Mouse (Mus musculus): ENCODE measurements around the gene Slc22a5.
A peak's percentile ranks its signal among the peaks of the same experiment; 100 is the strongest.
"Not testable (repeated sequence)": the region's sequence is repeated elsewhere in the genome, so short reads cannot be mapped to it uniquely, and the experiment has no call there.

The Slc22a5 gene

DNA sequence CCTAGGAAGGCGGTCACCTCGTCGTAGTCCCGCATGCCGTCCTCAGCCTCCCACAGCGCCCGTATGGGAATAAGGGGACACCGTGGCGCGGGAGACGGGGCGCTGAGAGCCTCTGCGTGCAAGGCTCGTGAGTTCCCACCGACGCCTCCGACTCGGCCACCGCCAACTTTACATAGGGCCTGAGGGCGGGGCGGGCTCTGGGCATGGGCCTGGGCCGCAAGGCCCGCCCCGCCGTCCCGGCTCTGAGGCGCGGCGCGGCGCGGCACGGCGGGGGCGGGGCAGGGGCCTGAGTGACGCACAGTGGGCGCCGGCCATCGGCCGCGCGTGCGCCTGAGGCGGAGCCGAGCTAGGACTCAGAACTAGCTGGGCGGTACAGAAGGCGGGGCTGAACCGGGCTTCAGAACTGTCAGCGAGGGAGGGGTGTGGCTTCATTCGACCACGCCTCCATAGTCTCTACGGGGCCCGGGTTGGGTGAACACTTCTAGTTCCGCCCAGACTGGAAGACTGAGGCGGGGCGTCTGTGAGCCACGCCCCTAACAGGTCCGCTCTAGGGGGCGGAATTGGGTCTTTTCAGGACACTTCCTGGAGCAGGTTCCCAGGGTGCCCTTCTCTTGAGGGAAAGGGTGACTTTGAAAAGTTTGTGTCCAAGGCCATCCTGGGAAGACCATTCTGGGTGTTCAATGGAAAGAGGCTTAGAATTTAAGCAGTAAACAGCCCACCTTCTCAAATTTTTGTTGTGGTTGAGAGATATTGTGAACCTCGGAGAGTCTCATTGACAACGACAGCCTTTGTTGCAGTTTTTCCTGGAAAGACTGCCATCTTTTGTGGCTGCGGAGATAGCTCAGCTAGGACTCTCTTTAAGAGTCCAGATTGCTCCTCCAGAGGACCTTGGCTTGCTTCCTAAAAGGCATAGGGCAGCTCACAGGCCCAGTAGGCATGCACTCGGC, at the start of gene Slc22a5:
Gene Slc22a5, minus strand, starts transcription at position 156 of the 947 bp plus-strand sequence.
- peak; percentile 99 for DNase-seq (ENCODE audit: low spot score in 2 of 2)

DNA sequence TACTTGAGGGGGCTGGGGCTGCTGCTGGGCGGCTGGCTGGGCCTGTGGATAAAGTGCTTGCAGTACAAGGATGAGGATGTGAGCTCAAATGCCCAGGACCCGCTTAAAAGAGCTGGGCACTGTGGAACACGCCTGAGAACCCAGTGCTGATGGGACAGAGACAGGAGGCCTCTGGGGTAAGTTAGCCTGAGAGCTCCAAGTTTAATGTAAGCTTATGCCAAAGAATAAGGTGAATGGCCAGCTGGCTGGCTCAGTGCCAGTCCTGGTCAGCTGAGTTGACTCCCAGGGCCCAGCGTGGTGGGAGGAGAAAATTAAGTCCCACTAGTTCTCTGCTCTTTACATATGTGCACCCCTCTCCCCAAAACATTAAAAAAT, 40.5 kb upstream of the Slc22a5 start:
- DNase-seq (ENCODE audit: low spot score in 2 of 2), result not testable (repeated sequence)

DNA sequence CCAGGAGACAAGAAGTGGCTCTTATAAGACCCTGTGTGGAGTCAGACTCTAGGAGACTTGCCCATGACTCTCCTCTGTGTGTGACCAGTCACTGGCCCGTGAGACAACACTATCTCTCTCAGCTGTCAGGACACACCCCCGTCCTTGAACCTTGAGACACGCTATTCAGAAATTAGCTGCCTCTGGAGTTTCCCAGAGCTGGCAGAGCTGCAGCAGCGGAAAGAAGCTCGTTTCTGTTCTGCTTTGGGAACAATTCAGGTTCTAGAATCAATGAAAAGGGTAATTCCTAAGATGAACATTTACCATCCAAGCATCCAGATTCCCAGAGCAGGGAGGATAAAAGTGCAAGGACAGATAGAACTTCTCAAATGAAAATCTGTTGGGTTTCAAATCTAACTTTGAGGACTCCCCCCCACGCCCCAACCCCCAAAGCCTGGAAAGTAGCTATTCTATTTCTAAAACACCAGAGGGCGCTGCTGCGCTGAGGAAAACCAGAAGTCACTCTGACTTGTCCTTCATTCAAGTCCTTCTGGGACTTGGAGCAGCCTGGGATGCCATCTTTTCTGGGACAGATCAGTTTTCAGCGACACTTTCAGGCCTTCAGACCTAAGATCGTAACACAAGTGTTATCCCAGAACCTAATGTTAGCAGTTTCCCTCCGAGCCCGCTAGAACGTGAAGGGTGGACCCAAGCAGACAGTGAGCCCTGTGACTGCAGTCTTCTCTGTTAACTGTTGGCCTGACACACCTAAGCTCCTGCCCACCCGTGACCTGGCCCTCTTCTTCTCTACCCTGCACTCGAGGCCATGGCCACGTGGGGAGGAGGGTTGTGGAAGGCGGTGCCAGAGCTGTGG, 39.9 kb upstream of the Slc22a5 start:
- DNase-seq (ENCODE audit: low spot score in 2 of 2), result peak; percentile 8 to 11

DNA sequence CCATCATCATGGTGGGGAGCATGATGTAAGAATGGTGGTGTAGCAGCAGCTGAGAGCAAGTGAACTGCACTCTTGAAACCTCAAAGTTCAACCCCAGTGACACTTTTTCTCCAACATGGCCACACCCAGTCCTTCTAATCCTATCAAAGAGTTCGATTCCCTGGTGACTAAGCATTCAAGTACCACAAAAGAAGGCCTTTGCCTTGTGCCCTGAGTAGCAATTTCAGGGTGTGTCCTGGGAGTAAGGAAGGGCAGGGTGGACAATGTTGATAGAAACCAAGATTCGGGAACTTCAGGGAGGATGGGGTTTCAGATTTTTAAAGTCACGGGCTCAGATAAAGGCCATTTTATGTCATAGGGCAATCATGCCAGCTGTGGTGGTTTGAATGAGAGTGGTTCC, 38.3 kb upstream of the Slc22a5 start:
- no peak for DNase-seq (ENCODE audit: low spot score in 2 of 2)

DNA sequence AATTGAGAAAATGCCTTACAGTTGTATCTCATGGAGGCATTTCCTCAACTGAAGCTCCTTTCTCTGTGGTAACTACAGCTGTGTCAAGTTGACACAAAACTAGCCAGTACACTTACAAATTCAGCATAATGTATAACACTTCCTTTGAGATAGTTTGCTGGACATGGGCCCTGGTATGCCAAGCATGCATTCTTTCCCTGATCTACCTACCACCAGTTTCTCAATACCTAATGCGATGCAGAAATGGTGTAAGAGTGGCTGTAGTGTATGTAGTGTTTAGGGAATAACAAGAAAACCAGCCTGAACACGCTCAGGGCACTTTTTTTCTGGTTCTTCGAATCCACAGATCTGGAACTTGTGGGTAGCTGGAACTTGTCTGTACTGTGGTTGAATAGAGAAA, 37.1 kb upstream of the Slc22a5 start:
- no peak for DNase-seq (ENCODE audit: low spot score in 2 of 2)

DNA sequence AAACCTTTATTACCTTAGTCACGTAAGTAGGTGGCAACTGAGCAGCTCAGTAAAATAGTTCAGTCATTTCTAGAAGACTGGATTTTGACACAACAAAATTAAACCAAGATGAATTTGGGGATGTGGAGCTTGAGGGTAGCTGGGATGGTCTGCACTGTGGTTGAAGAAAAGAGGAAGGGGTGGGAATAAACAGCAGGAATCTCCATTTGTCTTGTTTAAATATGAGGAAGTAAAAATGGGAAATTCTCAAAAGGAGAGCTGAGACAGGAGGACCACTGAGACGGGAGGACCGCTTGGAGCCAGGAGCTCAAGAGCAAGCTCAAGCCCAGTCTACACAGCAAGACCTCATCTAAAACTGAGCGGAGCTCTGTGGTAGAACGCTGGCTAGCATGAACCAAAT, 34.8 kb upstream of the Slc22a5 start:
- no peak for DNase-seq (ENCODE audit: low spot score in 2 of 2)

DNA sequence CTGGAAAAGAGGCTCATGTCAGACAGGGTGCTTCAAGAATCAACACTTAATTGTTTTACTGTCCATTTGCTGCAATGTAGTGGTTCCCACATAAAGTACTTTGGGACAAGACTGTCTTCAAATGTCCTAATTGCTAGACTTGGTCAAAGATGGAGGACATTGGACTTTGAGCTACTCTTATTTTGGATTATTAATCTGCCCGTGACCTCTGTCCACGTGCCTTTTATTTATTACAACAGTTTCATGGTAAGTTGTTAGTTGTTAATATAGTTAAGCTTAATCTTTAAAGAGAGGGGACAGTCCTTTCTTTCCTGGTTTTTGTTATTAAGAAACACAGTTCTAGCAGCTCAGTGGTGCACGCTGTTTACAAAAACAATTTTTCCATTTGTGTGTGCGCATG, 27.4 kb upstream of the Slc22a5 start:
- no peak for DNase-seq (ENCODE audit: low spot score in 2 of 2)

DNA sequence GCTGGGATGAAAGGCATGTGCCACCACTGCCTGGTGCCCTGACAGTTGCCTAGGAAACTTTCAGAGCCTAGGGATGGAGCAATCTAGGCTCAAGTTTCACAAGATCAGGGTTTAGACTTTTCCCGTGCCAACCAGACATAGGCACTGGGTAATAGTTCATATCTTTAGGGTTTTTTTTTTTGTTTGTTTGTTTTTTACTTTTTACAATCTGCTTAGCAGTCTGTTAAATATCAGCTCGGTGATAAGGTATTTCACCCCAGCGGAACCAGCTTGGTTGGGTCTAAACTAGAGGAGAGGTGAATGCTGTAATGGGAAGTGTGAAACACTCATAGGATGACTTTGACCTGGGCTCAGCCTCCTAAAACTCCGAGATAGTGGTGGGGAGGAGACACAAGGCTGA, 19.6 kb upstream of the Slc22a5 start:
- no peak for DNase-seq (ENCODE audit: low spot score in 2 of 2)

DNA sequence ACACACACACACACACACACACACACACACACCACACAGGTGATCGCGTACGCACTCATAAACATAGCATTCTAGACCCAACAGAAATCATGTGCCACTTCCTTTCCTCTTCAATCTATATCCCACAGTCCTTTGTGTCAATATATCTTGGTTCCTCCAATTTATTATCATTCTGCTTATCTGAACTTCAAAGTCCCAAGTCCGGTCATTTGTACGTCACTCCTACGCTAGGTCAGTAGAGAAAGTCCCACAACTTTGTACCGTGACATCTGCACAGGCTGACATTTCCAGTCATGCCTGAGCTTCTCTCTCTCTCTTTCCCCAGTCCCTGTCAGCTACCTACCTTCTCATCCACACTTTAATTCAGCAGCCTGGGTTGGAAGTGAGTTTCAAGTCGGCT, 17.2 kb upstream of the Slc22a5 start:
- no peak for DNase-seq (ENCODE audit: low spot score in 2 of 2)

DNA sequence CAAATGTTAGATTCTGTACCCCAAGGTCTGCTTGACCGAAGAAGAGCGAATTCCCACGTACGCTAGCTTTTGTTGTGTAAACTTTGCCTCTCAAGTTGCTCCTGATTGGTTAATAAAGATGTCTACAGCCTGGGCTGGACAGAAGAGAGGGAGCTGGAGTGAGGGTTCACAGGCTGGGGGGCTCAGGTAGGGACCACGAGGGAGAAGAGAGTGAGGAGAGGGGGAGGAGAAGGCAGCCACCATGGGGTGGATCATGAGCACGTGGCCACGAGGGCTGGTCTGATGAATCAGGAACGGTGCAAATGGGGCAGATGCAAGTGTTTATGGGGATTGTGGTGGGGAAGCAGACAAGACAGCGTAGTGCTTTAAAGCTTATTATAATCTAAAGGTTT, 13.1 kb upstream of the Slc22a5 start:
- DNase-seq (ENCODE audit: low spot score in 2 of 2), result no peak

DNA sequence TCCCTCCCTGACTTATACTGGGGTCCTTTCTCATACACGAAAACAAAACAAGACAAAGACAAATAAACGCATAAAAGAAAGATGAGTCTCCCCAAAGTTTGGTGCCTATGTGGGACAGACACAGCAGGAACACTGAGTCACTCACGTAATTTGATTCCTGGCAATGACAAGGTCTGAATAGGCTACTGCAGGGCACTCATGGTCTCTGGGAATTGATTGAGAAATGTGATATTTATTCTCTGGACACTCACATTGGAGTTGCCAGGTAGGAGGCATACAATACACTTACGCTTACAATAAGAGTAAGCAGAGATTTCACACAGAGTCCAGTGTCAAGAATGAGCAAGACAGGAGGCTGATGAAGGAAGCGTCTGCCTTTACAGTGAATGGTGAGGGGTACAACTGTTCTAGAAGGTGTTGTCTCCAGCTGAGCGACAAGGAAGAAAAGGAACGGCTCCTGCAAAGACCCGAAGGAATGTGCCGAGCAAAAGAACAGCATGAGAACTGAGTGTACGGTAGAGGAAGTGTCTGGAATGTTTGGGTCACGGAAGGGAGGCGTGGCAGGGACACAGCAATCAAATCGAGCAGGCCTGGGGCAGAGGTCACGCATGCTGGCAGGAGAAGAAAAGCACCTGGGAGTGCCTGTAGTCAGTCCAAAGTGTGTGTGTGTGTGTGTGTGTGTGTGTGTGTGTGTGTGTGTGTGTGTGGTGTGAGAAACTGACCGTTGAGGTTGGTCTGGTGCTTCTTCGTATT, 12.5 kb upstream of the Slc22a5 start:
- no peak for DNase-seq (ENCODE audit: low spot score in 2 of 2)

DNA sequence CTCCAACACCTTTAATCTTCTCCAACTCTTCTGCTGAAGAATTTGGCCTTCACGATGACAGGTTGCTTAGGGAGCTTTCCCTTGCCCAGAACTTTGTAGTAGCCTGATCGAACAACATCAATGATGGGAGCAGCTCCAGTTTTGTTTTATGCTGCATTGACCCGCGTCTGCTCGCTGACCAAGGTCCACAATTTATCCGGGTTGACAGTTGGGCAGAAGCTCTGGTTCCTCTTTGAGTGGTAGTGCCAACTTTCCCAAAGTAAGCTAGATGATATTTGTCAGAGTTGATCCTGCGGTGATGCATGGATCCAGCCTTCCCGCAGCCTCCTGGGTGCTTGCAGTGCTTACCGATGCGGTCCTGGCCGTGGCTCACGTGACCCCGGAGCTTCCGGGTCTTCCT, 11.3 kb upstream of the Slc22a5 start:
- no peak for DNase-seq (ENCODE audit: low spot score in 2 of 2)

DNA sequence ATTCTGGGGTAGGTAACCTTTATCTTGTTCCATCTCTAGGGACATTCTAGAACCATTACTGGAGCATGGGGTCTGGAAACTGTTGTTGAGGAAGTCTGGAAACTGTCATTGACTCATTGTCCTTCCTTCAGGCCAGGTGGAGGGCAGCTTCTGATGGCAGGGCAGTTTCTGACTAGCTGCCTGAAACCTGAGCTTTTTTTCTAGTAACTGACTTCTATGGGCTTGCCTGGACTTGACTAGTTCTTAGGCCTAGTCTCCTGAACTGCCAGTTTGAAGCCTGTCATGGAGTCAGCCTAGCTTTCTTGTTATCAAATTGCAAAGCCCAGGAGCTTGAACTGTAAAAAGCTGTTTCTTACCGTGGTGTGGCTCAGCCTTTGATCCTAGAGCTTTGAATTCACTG, 9.5 kb upstream of the Slc22a5 start:
- DNase-seq (ENCODE audit: low spot score in 2 of 2), result no peak

DNA sequence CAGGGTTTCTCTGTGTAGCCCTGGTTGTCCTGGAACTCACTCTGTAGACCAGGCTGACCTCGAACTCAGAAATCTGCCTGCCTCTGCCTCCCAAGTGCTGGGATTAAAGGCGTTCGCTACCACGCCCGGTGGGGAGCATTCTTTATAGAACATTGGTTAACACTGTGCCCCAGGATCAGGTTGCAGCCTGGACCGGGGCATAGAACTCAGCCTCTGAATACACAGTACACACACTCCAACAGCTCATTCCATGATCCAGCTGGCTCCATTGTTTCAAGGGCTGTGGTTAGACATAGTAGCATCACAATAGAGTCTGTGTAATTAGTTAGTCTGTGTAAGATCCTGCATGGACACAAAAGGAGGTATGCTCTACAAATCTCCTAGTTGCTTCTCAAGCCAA, 8.5 kb upstream of the Slc22a5 start:
- DNase-seq (ENCODE audit: low spot score in 2 of 2), result no peak

DNA sequence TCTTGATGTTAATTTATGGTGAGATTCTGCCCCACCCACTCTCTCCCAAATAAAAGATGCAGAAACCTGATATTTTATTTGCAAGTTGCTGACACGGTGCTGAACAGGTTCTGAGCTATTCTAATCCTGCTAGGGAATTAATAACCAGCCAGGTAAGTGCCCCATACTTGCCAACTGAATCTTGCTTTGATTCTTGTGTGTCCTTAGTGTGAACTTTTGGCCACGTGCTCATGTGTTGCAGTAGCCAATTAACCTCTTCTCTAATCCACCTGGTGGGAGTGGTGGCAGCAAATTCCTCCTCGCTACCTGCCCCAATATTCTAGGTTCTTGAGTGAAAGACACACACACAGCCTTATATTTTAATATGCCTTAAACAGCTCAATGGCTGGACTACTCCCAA, 7.5 kb upstream of the Slc22a5 start:
- no peak for DNase-seq (ENCODE audit: low spot score in 2 of 2)

DNA sequence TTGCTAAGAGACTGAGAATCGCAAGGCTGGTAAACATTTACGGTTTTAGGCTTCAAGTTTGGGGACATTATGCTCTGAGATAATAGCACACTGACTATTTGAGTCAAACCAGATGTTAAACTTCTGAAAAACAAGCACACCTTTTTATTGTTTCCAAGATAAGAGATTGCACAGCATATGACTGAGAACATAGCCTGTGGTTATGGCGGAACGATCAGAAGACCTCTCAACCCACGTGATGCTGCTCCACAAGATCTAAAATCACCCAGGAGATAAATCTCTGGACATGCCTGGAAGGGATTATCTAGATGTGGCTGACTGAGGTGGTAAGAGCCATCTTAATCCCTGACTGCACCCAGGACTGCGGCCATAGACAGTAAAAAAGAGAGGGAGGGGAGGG, 5.5 kb upstream of the Slc22a5 start:
- no peak for DNase-seq (ENCODE audit: low spot score in 2 of 2)

DNA sequence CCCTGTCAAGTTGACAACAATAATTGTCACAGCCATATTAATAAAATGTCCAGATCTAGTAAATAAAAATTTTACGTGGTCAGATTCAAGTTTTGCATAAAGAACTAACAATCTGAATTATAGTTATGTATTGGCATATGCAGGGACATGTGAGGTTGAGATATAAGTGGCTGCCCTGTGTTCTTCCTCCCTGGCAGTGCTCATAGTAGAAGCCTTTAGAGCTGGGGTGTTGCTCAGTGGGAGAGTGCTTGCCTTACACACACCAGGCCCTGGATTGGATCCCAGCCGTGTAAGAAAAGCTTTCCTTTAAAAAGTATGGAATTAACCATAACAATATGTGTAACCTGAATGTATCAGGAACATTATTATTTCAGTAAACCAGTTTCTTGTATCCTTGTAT, 2.0 kb upstream of the Slc22a5 start:
- no peak for DNase-seq (ENCODE audit: low spot score in 2 of 2)

DNA sequence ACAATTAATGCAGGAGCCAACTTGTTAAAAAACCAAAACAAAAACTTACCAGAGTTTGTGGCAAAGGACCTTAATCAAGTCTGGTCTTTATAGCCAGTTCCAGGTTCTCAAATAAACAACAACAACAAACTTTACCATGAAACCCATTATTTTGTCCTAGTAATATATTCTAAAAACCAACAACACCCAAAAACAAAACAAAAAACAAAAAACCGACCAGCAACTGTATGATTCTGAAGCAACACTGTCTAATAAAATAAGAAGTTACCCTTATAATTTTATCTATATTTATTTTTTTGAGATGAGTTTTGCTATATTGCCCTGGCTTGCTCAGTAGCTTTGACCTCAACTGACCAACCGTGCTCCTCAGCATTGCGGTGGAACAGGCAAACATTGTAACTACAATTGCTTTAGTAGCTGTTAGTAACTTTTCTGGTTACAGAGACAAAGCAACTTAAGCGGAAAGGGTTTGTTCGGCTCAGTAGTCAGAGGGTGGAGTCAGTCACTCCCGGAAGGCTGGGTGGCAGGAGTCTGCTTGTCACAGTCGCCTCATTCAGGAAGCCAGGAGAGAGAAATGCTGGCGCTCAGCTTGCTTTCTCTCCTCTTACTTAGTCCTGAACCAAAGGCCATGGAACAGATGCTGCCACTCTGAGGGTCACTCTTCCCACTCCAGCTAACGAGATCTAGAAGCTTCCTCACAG, 1.4 kb upstream of the Slc22a5 start:
- DNase-seq (ENCODE audit: low spot score in 2 of 2), result peak; percentile 62 to 68

DNA sequence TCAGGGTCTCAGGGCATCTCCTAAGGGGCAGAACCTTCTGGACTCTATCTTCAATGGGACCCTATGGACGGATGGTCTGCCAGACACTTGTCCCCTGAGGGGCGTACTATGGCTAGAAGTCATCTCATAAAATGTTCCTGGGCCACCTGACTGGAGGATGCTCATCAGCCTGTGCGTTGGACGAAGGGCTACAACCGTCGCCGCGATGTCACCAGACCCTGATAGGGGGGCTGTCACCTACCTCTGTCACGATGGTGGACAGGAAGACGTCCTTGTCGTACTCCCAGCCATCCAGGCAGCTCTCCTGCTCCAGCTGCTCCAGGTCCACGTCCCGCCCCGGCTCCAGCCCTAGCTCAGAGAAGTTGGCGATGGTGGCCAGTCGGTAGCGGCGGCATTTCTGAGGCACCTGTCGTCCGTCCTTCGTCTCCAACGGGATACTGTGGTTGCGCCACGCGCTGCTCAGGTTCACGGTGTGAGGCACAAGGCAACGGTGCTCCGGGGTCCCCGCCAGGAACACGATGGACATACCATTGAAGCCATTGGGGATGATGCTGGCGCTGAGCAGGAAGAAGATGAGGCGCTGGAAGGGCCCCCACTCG, 455 bp downstream of the Slc22a5 start:
- peak in 1 of 2 experiments; percentile 2 for DNase-seq (ENCODE audit: low spot score in 2 of 2)

DNA sequence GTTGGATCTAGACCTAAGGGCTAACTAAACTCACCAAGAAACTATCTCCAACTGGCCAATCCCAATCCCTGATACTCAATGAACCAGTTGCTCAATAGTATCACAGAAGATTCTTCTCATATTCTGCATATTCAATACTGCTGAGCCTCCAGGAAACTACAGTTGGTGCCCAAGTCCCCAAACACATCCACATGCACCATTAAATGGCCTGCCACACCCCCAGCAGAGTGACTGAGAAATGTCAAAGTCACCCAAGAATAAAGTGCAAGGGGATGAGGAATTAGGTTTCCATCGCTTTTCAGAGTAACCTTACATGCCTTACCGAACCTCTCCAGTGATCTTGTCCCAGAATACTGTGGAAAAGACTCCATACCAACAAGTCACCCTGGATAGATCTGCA, 1.2 kb downstream of the Slc22a5 start:
- no peak for DNase-seq (ENCODE audit: low spot score in 2 of 2)

DNA sequence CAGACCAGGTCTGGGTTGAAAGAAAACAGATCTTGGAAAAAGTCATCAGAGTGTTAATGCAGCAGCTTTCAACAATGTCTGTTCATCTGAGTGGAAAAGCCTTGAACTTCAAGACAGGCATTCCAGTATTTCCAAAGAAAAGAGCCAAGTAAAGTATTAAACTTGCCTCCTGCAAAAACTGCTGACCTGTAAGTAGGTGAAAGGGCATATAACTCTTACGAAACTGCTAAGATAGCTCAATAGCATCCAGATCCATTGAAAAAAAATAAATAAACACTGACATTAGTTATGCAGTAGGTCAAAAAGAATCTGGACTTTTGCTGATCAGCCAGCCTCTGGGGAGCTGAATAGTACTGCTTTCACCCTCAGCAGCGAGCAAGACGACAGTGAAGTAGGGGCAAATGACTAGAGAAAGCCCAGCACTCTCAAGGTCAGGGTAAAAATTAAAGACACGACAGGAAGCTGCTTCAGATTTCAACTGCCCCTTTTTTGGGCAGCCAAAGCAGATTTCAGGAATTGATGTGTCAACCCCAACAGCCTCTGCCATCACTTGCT, 2.3 kb downstream of the Slc22a5 start:
- DNase-seq (ENCODE audit: low spot score in 2 of 2), result no peak
